Mouse (Mus musculus) heart, embryonic 15.5 days (tissue): ENCODE measurements at regions not wholly inside any gene's neighbourhood (a gene's known extent, or its start where the extent isn't known, plus 50 kb on each side); places are given as distances from the start of the nearest gene placed in this dataset.

Experiments
- ATAC-seq: fragments of 200-750 bp; cut with Nextera tagmentation; replicated peaks from 2 replicates; pipeline ENCODE4 v1.8.0; 2017; ENCODE audit warnings: low read depth, moderate TSS enrichment; ENCODE audit not compliant: insufficient number of reproducible peaks, insufficient read depth, low FRiP score
- H3K27ac ChIP-seq: fragments of 300-500 bp; sonication (generic); 2 replicates; pipeline ENCODE4 v1.5.1; 2015; ENCODE audit warnings: mild to moderate bottlenecking, inconsistent platforms
- H3K27me3 ChIP-seq: fragments of 300-500 bp; sonication (generic); 2 replicates; pipeline ENCODE4 v1.6.1; 2015; ENCODE audit warnings: inconsistent platforms
- H3K36me3 ChIP-seq: fragments of 300-500 bp; sonication (generic); 2 replicates; pipeline ENCODE4 v1.6.1; 2015; ENCODE audit warnings: mild to moderate bottlenecking, inconsistent platforms
- H3K4me1 ChIP-seq: fragments of 300-500 bp; sonication (generic); replicated peaks from 2 replicates; pipeline ENCODE4 v1.6.1; 2015; ENCODE audit warnings: inconsistent platforms
- H3K4me2 ChIP-seq: fragments of 300-500 bp; sonication (generic); 2 replicates; pipeline ENCODE4 v1.6.1; 2015; ENCODE audit warnings: inconsistent platforms, mild to moderate bottlenecking, moderate library complexity
- H3K4me3 ChIP-seq: fragments of 300-500 bp; sonication (generic); 2 replicates; pipeline ENCODE4 v1.5.1; 2015; ENCODE audit warnings: mild to moderate bottlenecking, inconsistent platforms
- H3K9ac ChIP-seq: fragments of 300-500 bp; sonication (generic); 2 replicates; pipeline ENCODE4 v1.6.1; 2015; ENCODE audit warnings: mild to moderate bottlenecking, inconsistent platforms
- H3K9me3 ChIP-seq: fragments of 300-500 bp; sonication (generic); replicated peaks from 2 replicates; pipeline ENCODE4 v1.6.1; 2016; ENCODE audit warnings: inconsistent platforms
- WGBS: fragments of 180-500 bp; shearing (Covaris S2); methylation state at CpG from one replicate; pipeline ENCODE4 v1.1.7; 2015; ENCODE audit warnings: mixed read lengths; 5-methylcytosine and 5-hydroxymethylcytosine counted together

GRCm38 (mm10) chr8:92427801-92428200 lies 70.4 kb downstream of the Irx5 start:
- H3K4me3 ChIP-seq, result no peak overlapping the region
- no peaks in the 10 kb centered on the region for H3K9me3 ChIP-seq
- no peak overlapping the region for H3K27ac ChIP-seq
- 54% methylated on average over 9 of the region's 9 CpGs for WGBS
- H3K4me1 ChIP-seq, result no peaks in the 10 kb centered on the region
- ATAC-seq, result no peak
- 0 out of 2 replicates have a peak, but pooled peaks cover 4% of the 10 kb centered on the region for H3K27me3 ChIP-seq
- H3K4me2 ChIP-seq, result no peak overlapping the region
- no peaks in the 10 kb centered on the region for H3K36me3 ChIP-seq
- no peak overlapping the region for H3K9ac ChIP-seq

GRCm38 (mm10) chr8:92437075-92437663 lies 79.7 kb downstream of the Irx5 start:
- no peaks in the 10 kb centered on the region for H3K4me1 ChIP-seq
- H3K9ac ChIP-seq, result no peak overlapping the region
- WGBS, result 80% methylated on average over 15 of the region's 15 CpGs
- no peak overlapping the region for H3K4me3 ChIP-seq
- no peak for ATAC-seq
- H3K4me2 ChIP-seq, result no peak overlapping the region
- H3K27me3 ChIP-seq, result no peaks in the 10 kb centered on the region
- H3K9me3 ChIP-seq, result no peaks in the 10 kb centered on the region
- H3K36me3 ChIP-seq, result no peaks in the 10 kb centered on the region
- no peak overlapping the region for H3K27ac ChIP-seq

GRCm38 (mm10) chr8:92438294-92438693 lies 80.9 kb downstream of the Irx5 start:
- H3K27me3 ChIP-seq, result no peaks in the 10 kb centered on the region
- H3K9me3 ChIP-seq, result no peaks in the 10 kb centered on the region
- ATAC-seq, result no peak
- no peak overlapping the region for H3K4me3 ChIP-seq
- no peak overlapping the region for H3K9ac ChIP-seq
- no peaks in the 10 kb centered on the region for H3K36me3 ChIP-seq
- WGBS, result 42% methylated on average over 9 of the region's 9 CpGs
- no peaks in the 10 kb centered on the region for H3K4me1 ChIP-seq
- H3K27ac ChIP-seq, result no peak overlapping the region
- H3K4me2 ChIP-seq, result no peak overlapping the region

GRCm38 (mm10) chr8:92439713-92440436 lies 82.5 kb downstream of the Irx5 start:
- H3K9ac ChIP-seq, result no peak overlapping the region
- no peaks in the 10 kb centered on the region for H3K9me3 ChIP-seq
- no peak overlapping the region for H3K27ac ChIP-seq
- WGBS, result 57% methylated on average over 9 of the region's 9 CpGs
- H3K27me3 ChIP-seq, result no peaks in the 10 kb centered on the region
- ATAC-seq, result no peak
- no peaks in the 10 kb centered on the region for H3K4me1 ChIP-seq
- no peak overlapping the region for H3K4me2 ChIP-seq
- no peak overlapping the region for H3K4me3 ChIP-seq
- H3K36me3 ChIP-seq, result no peaks in the 10 kb centered on the region

GRCm38 (mm10) chr8:92442086-92442485 lies 84.7 kb downstream of the Irx5 start:
- no peaks in the 10 kb centered on the region for H3K36me3 ChIP-seq
- H3K4me1 ChIP-seq, result no peaks in the 10 kb centered on the region
- no peaks in the 10 kb centered on the region for H3K27me3 ChIP-seq
- H3K9me3 ChIP-seq, result no peaks in the 10 kb centered on the region
- H3K4me3 ChIP-seq, result no peak overlapping the region
- H3K9ac ChIP-seq, result no peak overlapping the region
- H3K27ac ChIP-seq, result no peak overlapping the region
- ATAC-seq, result no peak
- 56% methylated on average over 6 of the region's 6 CpGs for WGBS
- no peak overlapping the region for H3K4me2 ChIP-seq

- Histone ChIP-seq H3K4me3 (no peak overlapping the region), H3K4me2 (no peak overlapping the region), H3K36me3 (no peaks in the 10 kb centered on the region), H3K9ac (no peak overlapping the region), H3K9me3 (no peaks in the 10 kb centered on the region), H3K4me1 (peaks cover 11% of the 10 kb centered on the region), H3K27me3 (peaks cover 67% of the 10 kb centered on the region), H3K27ac (no peak overlapping the region)
- no peak for ATAC-seq
- whole genome bisulfite sequencing, result 80% methylated on average over 5 of the region's 5 CpGs
Observed at GRCm38 (mm10) chr8:92459291-92459690, 101.9 kb downstream of the Irx5 start.

GRCm38 (mm10) chr8:92460129-92460953 lies 102.9 kb downstream of the Irx5 start:
- H3K27me3 ChIP-seq, result peaks cover 70% of the 10 kb centered on the region
- 0 out of 2 replicates have a peak, but pooled peaks have one; percentile 35 for ATAC-seq
- under 1% methylated on average over 93 of the region's 93 CpGs for WGBS

GRCm38 (mm10) chr8:92469141-92470000 lies 111.9 kb downstream of the Irx5 start:
- H3K27me3 ChIP-seq, result 0 out of 2 replicates have a peak, but pooled peaks cover 3% of the 10 kb centered on the region
- no peak for ATAC-seq
- WGBS, result 49% methylated on average over 19 of the region's 19 CpGs

More at GRCm38 (mm10) chr8:92460129-92460953, 102.9 kb downstream of the Irx5 start:
- Histone ChIP-seq H3K9ac (peak overlapping the region; percentile 52), H3K4me2 (peak overlapping the region; percentile 99), H3K4me1 (peaks cover 11% of the 10 kb centered on the region), H3K36me3 (no peaks in the 10 kb centered on the region), H3K9me3 (no peaks in the 10 kb centered on the region), H3K27ac (no peak overlapping the region), H3K4me3 (peak overlapping the region; percentile 63)

GRCm38 (mm10) chr8:92472257-92472656 lies 114.8 kb downstream of the Irx5 start:
- Histone ChIP-seq H3K27me3 (no peaks in the 10 kb centered on the region), H3K36me3 (no peaks in the 10 kb centered on the region), H3K9ac (no peak overlapping the region), H3K4me1 (no peaks in the 10 kb centered on the region), H3K27ac (no peak overlapping the region), H3K4me3 (no peak overlapping the region), H3K4me2 (no peak overlapping the region), H3K9me3 (no peaks in the 10 kb centered on the region)
- ATAC-seq, result no peak
- 69% methylated on average over 7 of the region's 7 CpGs for WGBS

More at GRCm38 (mm10) chr8:92469141-92470000, 111.9 kb downstream of the Irx5 start:
- Histone ChIP-seq H3K9me3 (no peaks in the 10 kb centered on the region), H3K4me2 (no peak overlapping the region), H3K4me3 (no peak overlapping the region), H3K36me3 (no peaks in the 10 kb centered on the region), H3K9ac (no peak overlapping the region), H3K4me1 (no peaks in the 10 kb centered on the region), H3K27ac (no peak overlapping the region)

- H3K36me3 ChIP-seq, result no peaks in the 10 kb centered on the region
- H3K4me3 ChIP-seq, result no peak overlapping the region
- no peak overlapping the region for H3K9ac ChIP-seq
- H3K4me1 ChIP-seq, result no peaks in the 10 kb centered on the region
- H3K27me3 ChIP-seq, result no peaks in the 10 kb centered on the region
- no peaks in the 10 kb centered on the region for H3K9me3 ChIP-seq
- no peak overlapping the region for H3K4me2 ChIP-seq
- H3K27ac ChIP-seq, result no peak overlapping the region
- WGBS, result 62% methylated on average over 3 of the region's 3 CpGs
- no peak for ATAC-seq
Observed at GRCm38 (mm10) chr8:92472817-92473216, 115.4 kb downstream of the Irx5 start.

GRCm38 (mm10) chr8:92482393-92482792 lies 125.0 kb downstream of the Irx5 start:
- Histone ChIP-seq H3K4me2 (no peak overlapping the region), H3K36me3 (no peaks in the 10 kb centered on the region), H3K9me3 (no peaks in the 10 kb centered on the region), H3K27ac (no peak overlapping the region), H3K4me1 (no peaks in the 10 kb centered on the region), H3K9ac (no peak overlapping the region), H3K27me3 (no peaks in the 10 kb centered on the region), H3K4me3 (no peak overlapping the region)
- 78% methylated on average over 5 of the region's 5 CpGs for WGBS
- no peak for ATAC-seq
